Mouse (Mus musculus): ENCODE results near the gene Unc45a. TPM values are rescaled to one million over a fixed set of nuclear protein-coding genes. Genes with fewer than 3 reads are reported as not detected.

Unc45a gene
- polyA plus RNA-seq, 1 experiment, result 102 TPM

DNA sequence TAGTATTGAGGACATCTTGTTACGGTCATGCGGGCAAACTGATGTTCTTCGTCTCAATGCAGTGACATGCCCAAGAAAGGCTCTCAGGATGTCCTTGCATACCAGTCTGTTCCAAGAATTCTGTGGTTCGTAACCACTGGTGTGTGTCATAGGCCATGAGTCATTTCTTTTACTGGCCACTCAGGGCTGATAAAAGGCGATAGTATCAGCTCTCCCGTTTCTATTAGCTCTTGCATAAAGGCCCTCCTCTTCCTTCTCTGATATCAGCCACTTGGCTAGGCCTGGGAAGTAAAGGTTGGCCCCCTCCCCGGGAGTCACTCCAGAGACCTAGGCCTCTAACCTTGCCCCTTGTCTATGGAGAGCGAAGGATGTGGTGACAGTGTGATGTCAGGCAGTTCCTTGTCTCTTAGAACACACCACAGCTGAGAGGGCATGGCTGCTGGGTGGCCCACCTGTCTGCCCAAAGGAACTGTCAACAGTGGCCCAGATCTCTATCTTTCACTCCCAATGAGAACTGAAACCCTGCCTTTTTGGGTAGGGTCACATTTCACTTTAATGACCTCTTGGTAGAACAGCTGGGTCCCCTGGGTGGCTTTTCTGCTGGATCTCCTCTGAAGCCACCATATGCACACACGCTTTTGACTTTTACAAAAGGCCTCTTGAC, 34.7 kb upstream of the Unc45a start:
- no peak overlapping the region for H3K4me3 ChIP-seq (replicated peaks; ENCODE audit: extremely low read depth, low read depth, low read length)
- 57% methylated on average over 9 of the region's 9 CpGs for WGBS
- TF ChIP-seq POLR2A (IDR thresholded peaks at IDR 0.05; ENCODE audit: borderline replicate concordance, extremely low read depth, low read depth, low read length) (no peak), CTCF (IDR thresholded peaks at IDR 0.05; ENCODE audit: insufficient read depth, low read length) (no peak)
- DNase-seq, result no peak
- peaks cover 5% of the 10 kb centered on the region; the same call in 1 of the 2 replicates for H3K4me1 ChIP-seq (ENCODE audit: control insufficient read depth, insufficient read depth, low read length)

DNA sequence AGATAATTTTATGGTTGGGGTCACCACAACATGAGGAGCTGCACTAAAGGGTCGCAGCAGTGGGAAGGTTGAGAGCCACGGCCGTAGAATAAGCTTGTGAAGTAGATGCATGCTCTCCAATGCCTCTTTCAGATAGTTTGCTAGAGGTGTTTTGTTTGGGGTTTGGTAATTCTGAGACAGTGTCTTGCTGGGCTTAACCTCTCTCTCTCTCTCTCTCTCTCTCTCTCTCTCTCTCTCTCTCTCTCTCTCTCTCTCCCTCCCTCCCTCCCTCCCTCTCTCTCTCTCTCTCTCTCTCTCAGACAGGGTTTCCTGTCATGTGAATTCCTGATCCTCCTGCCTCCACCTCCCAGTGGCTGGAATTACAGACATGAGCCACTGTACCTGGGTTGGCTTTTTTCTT, 33.9 kb upstream of the Unc45a start:
- Histone ChIP-seq H3K4me3 (replicated peaks; ENCODE audit: extremely low read depth, low read depth, low read length) (no peak overlapping the region), H3K4me1 (ENCODE audit: control insufficient read depth, insufficient read depth, low read length) (peaks cover 9% of the 10 kb centered on the region; the same call in 1 of the 2 replicates)
- DNase-seq, result no peak
- TF ChIP-seq CTCF (IDR thresholded peaks at IDR 0.05; ENCODE audit: insufficient read depth, low read length) (no peak), POLR2A (IDR thresholded peaks at IDR 0.05; ENCODE audit: borderline replicate concordance, extremely low read depth, low read depth, low read length) (no peak)
- WGBS, result 93% methylated on average over 3 of the region's 3 CpGs

- TF ChIP-seq POLR2A (IDR thresholded peaks at IDR 0.05; ENCODE audit: borderline replicate concordance, extremely low read depth, low read depth, low read length) (no peak), CTCF (IDR thresholded peaks at IDR 0.05; ENCODE audit: insufficient read depth, low read length) (no peak)
- no peak for DNase-seq
- Histone ChIP-seq H3K4me3 (replicated peaks; ENCODE audit: extremely low read depth, low read depth, low read length) (no peak overlapping the region), H3K4me1 (ENCODE audit: control insufficient read depth, insufficient read depth, low read length) (peaks cover 13% of the 10 kb centered on the region; the same call in 1 of the 2 replicates)
- WGBS, result 58% methylated on average over 3 of the region's 3 CpGs
These were observed 33.5 kb upstream of the Unc45a start for GRCm38 (mm10) chr7:80374280-80374679.

GRCm38 (mm10) chr7:80373850-80374249, 33.0 kb upstream of the Unc45a start:
- Histone ChIP-seq H3K4me1 (ENCODE audit: control insufficient read depth, insufficient read depth, low read length) (peaks cover 15% of the 10 kb centered on the region), H3K4me3 (replicated peaks; ENCODE audit: extremely low read depth, low read depth, low read length) (no peak overlapping the region)
- WGBS, result 70% methylated on average over 12 of the region's 12 CpGs
- DNase-seq, result no peak
- no peak for TF ChIP-seq CTCF (IDR thresholded peaks at IDR 0.05; ENCODE audit: insufficient read depth, low read length)

DNA sequence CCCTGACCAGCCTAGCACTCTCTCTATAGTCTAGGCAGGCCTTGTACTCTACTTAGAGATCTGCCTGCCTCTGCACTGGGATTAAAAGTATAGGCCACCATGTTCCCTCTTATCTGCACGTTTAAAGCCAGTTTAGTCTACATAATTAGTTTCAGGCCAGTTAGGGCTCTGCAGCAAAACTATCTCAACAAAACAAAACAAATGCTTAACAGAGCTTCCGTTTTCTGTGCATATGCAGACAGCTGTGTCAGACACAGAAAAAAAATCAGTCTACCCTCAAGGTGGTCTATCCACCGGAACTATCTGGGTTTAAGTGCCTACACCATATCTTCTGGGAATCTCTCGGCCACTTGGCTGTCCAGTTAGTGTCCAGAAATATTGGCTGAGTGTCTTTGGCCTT, 32.5 kb upstream of the Unc45a start:
- H3K4me3 ChIP-seq (replicated peaks; ENCODE audit: extremely low read depth, low read depth, low read length), result no peak overlapping the region
- no peak for DNase-seq
- 71% methylated on average over 4 of the region's 4 CpGs for WGBS

GRCm38 (mm10) chr7:80372667-80373066, 31.9 kb upstream of the Unc45a start:
- DNase-seq, result no peak
- WGBS, result 33% methylated on average over 2 of the region's 2 CpGs
- Histone ChIP-seq H3K4me3 (replicated peaks; ENCODE audit: extremely low read depth, low read depth, low read length) (no peak overlapping the region), H3K4me1 (ENCODE audit: control insufficient read depth, insufficient read depth, low read length) (peaks cover 13% of the 10 kb centered on the region)
- TF ChIP-seq POLR2A (IDR thresholded peaks at IDR 0.05; ENCODE audit: borderline replicate concordance, extremely low read depth, low read depth, low read length), result no peak
- TF ChIP-seq CTCF (IDR thresholded peaks at IDR 0.05; ENCODE audit: insufficient read depth, low read length), result no peak

More for the DNA sequence above, 32.5 kb upstream of the Unc45a start:
- peaks cover 16% of the 10 kb centered on the region for H3K4me1 ChIP-seq (ENCODE audit: control insufficient read depth, insufficient read depth, low read length)
- TF ChIP-seq CTCF (IDR thresholded peaks at IDR 0.05; ENCODE audit: insufficient read depth, low read length) (no peak), POLR2A (IDR thresholded peaks at IDR 0.05; ENCODE audit: borderline replicate concordance, extremely low read depth, low read depth, low read length) (no peak)

- H3K4me3 ChIP-seq (replicated peaks; ENCODE audit: extremely low read depth, low read depth, low read length), result no peak overlapping the region
- TF ChIP-seq POLR2A (IDR thresholded peaks at IDR 0.05; ENCODE audit: borderline replicate concordance, extremely low read depth, low read depth, low read length) (no peak), CTCF (IDR thresholded peaks at IDR 0.05; ENCODE audit: insufficient read depth, low read length) (no peak)
- no peak for DNase-seq
- H3K4me1 ChIP-seq (ENCODE audit: control insufficient read depth, insufficient read depth, low read length), result peaks cover 11% of the 10 kb centered on the region
- WGBS, result 82% methylated on average over 3 of the region's 3 CpGs
These were observed 31.4 kb upstream of the Unc45a start for GRCm38 (mm10) chr7:80372166-80372565.

- WGBS, result under 1% methylated on average over 85 of the region's 86 CpGs
- DNase-seq, result peak; percentile 74
- peak within 1 kb of the TSS; percentile 53 for H3K4me3 ChIP-seq (replicated peaks; ENCODE audit: extremely low read depth, low read depth, low read length)
- peaks cover 11% of the 10 kb centered on the region for H3K4me1 ChIP-seq (ENCODE audit: control insufficient read depth, insufficient read depth, low read length)
- TF ChIP-seq CTCF (IDR thresholded peaks at IDR 0.05; ENCODE audit: insufficient read depth, low read length), result no peak
- 0 out of 2 replicates have a peak, but pooled peaks have one; percentile 2 for TF ChIP-seq POLR2A (IDR thresholded peaks at IDR 0.05; ENCODE audit: borderline replicate concordance, extremely low read depth, low read depth, low read length)
These were observed 30.4 kb upstream of the Unc45a start, which contains the start of gene Man2a2 for GRCm38 (mm10) chr7:80371041-80371751. Man2a2 (minus strand) TSS chr7:80371375.

GRCm38 (mm10) chr7:80370649-80371040, 29.8 kb upstream of the Unc45a start:
- TF ChIP-seq CTCF (IDR thresholded peaks at IDR 0.05; ENCODE audit: insufficient read depth, low read length) (no peak), POLR2A (IDR thresholded peaks at IDR 0.05; ENCODE audit: borderline replicate concordance, extremely low read depth, low read depth, low read length) (peak; percentile 38; the same call in 1 of the 2 replicates)
- DNase-seq, result peak; percentile 79
- Histone ChIP-seq H3K4me3 (replicated peaks; ENCODE audit: extremely low read depth, low read depth, low read length) (peak overlapping the region; percentile 53), H3K4me1 (ENCODE audit: control insufficient read depth, insufficient read depth, low read length) (peaks cover 11% of the 10 kb centered on the region)
- under 1% methylated on average over 31 of the region's 31 CpGs for WGBS
